Mouse (Mus musculus): ENCODE measurements around the gene D17Wsu92e. TPM values are rescaled to one million over a fixed set of nuclear protein-coding genes. Genes with fewer than 3 reads are reported as not detected.

D17Wsu92e gene
- total and polyA plus RNA-seq, 3 experiments, result 34.9 to 70.8 (median 44.2) TPM

GRCm38 (mm10) chr17:27825984-27826905 is 5.8 kb upstream of the D17Wsu92e start (continued):
- TF ChIP-seq ZMIZ1 (IDR thresholded peaks at IDR 0.05; ENCODE audit: low read depth, low read length) (peak; percentile 73; the same call in 1 of the 2 replicates), MAX (IDR thresholded peaks at IDR 0.05; ENCODE audit: low read length) (peak; percentile 82), CHD1 (IDR thresholded peaks at IDR 0.05; ENCODE audit: low read depth, low read length) (peak; percentile 83), IRF4 (IDR thresholded peaks at IDR 0.05; ENCODE audit: low read depth, low read length) (no peak; the same call in none of the 2 replicates), NELFE (IDR thresholded peaks at IDR 0.05; ENCODE audit: low read depth, low read length) (peak; percentile 76), ZNF384 (IDR thresholded peaks at IDR 0.05; ENCODE audit: low read depth, low read length) (peak; percentile 16; the same call in 1 of the 2 replicates), POLR2A (IDR thresholded peaks at IDR 0.05; ENCODE audit: low read depth, low read length) (peak; percentile 61), RCOR1 (conservative IDR thresholded peaks at IDR 0.05; ENCODE audit: low read depth, low read length) (no peak; the same call in 1 of the 2 replicates), USF2 (conservative IDR thresholded peaks at IDR 0.05; ENCODE audit: low read depth, low read length) (no peak), ELF1 (IDR thresholded peaks at IDR 0.05; ENCODE audit: low read depth, low read length) (peak; percentile 64; the same call in 1 of the 2 replicates), JUN (IDR thresholded peaks at IDR 0.05; ENCODE audit: insufficient read depth, low read depth, low read length) (no peak), TBP (conservative IDR thresholded peaks at IDR 0.05; ENCODE audit: low read depth, low read length) (peak; percentile 78), KAT2A (IDR thresholded peaks at IDR 0.05; ENCODE audit: insufficient replicate concordance, low read length) (no peak)

- Histone ChIP-seq H3K9ac (ENCODE audit: insufficient read depth, low read depth) (peak overlapping the region; percentile 61), H3K27me3 (replicated peaks) (no peaks in the 10 kb centered on the region), H3K4me2 (ENCODE audit: insufficient read depth, low read depth, poor library complexity, severe bottlenecking) (peak overlapping the region; percentile 74), H3K79me2 (replicated peaks; ENCODE audit: control insufficient read depth, extremely low read depth, insufficient read depth, poor library complexity, severe bottlenecking) (no peaks in the 10 kb centered on the region), H3K27ac (ENCODE audit: insufficient read depth, low read depth) (peak overlapping the region; percentile 93), H3K9me3 (replicated peaks; ENCODE audit: low read length) (no peaks in the 10 kb centered on the region), H3K4me3 (replicated peaks in 1 of 3; ENCODE audit: low read depth in 2 of 3, low read length in 2 of 3, poor library complexity in 1 of 3) (peak overlapping the region; percentile 49 to 59 (median 58)), H3K36me3 (replicated peaks in 1 of 2; ENCODE audit: control insufficient read depth in 1 of 2, insufficient read depth in 1 of 2, low read length in 1 of 2) (no peaks in the 10 kb centered on the region), H3K4me1 (ENCODE audit: control insufficient read depth in 1 of 2, insufficient read depth in 2 of 2) (peaks cover 10 to 40% of the 10 kb centered on the region in 2 experiments)
- dilution Hi-C loops (cut with MboI; ENCODE audit: extremely low pct_ligation_motif_present, extremely low pct_unique_long_range_greater_than_20kb, low sequenced_read_pairs), result no loop called here
- in situ Hi-C loops (cut with MboI; ENCODE audit: low pct_ligation_motif_present, low pct_unique_long_range_greater_than_20kb, low sequenced_read_pairs), result no loop called here
- DNase-seq (ENCODE audit: extremely low read depth), result peak; percentile 42
- TF ChIP-seq TBP (conservative IDR thresholded peaks at IDR 0.05; ENCODE audit: low read depth, low read length), result peak; percentile 44; the same call in 1 of the 2 replicates
- TF ChIP-seq ELF1 (IDR thresholded peaks at IDR 0.05; ENCODE audit: low read depth, low read length), result no peak
Measured at GRCm38 (mm10) chr17:27825539-27825938, 5.1 kb upstream of the D17Wsu92e start.

- peak overlapping the region; percentile 93 for H3K27ac ChIP-seq (ENCODE audit: insufficient read depth, low read depth)
- H3K27me3 ChIP-seq (replicated peaks), result no peaks in the 10 kb centered on the region
- peak overlapping the region; percentile 61 for H3K9ac ChIP-seq (ENCODE audit: insufficient read depth, low read depth)
- peaks cover 10 to 40% of the 10 kb centered on the region in 2 experiments for H3K4me1 ChIP-seq (ENCODE audit: control insufficient read depth in 1 of 2, insufficient read depth in 2 of 2)
- no peaks in the 10 kb centered on the region for H3K36me3 ChIP-seq (replicated peaks in 1 of 2; ENCODE audit: control insufficient read depth in 1 of 2, insufficient read depth in 1 of 2, low read length in 1 of 2)
- DNase-seq (ENCODE audit: extremely low read depth), result peak; percentile 71
- TF ChIP-seq ELF1 (IDR thresholded peaks at IDR 0.05; ENCODE audit: low read depth, low read length) (0 out of 2 replicates have a peak, but pooled peaks have one; percentile 14), ETS1 (conservative IDR thresholded peaks at IDR 0.05; ENCODE audit: low read depth, low read length) (no peak)
- in situ Hi-C loops (cut with MboI; ENCODE audit: low pct_ligation_motif_present, low pct_unique_long_range_greater_than_20kb, low sequenced_read_pairs) (no loop called here), dilution Hi-C loops (cut with MboI; ENCODE audit: extremely low pct_ligation_motif_present, extremely low pct_unique_long_range_greater_than_20kb, low sequenced_read_pairs) (no loop called here)
- peaks cover 2% of the 10 kb centered on the region for H3K79me2 ChIP-seq (replicated peaks; ENCODE audit: control insufficient read depth, extremely low read depth, insufficient read depth, poor library complexity, severe bottlenecking)
- peak overlapping the region; percentile 74 for H3K4me2 ChIP-seq (ENCODE audit: insufficient read depth, low read depth, poor library complexity, severe bottlenecking)
- no peaks in the 10 kb centered on the region for H3K9me3 ChIP-seq (replicated peaks; ENCODE audit: low read length)
- H3K4me3 ChIP-seq (replicated peaks in 1 of 3; ENCODE audit: low read depth in 2 of 3, low read length in 2 of 3, poor library complexity in 1 of 3), result peak overlapping the region; percentile 49 to 59 (median 58)
Measured at GRCm38 (mm10) chr17:27824941-27825340, 4.5 kb upstream of the D17Wsu92e start.

Data from CH12.LX (cell line).